Mouse (Mus musculus) erythroblast, adult 5-6 weeks (primary cell): ENCODE measurements around the gene Tut1. TPM values are rescaled to one million over a fixed set of nuclear protein-coding genes. Genes with fewer than 3 reads are reported as not detected.
"Not testable (repeated sequence)": the region's sequence is repeated elsewhere in the genome, so short reads cannot be mapped to it uniquely, and the experiment has no call there.

Experiments used
- ATAC-seq: replicated peaks from 2 replicates; pipeline ENCODE4 v1.8.0; 2016; ENCODE audit warnings: moderate number of reproducible peaks, mild to moderate bottlenecking, moderate TSS enrichment, inconsistent platforms; ENCODE audit not compliant: poor library complexity, low FRiP score, severe bottlenecking
- total RNA-seq, 2 experiments: library from RNA; stranded (forward) in 1 of 2; stranded (reverse) in 1 of 2; fragments of 150-400 nt in 1 of 2; fragments of 200-764, 138-1000 nt in 1 of 2; gene quantifications; 2 replicates each; pipeline versions ENCODE4 v1.2.3 to v1.2.4; 2015 to 2017; ENCODE audit warnings: low replicate concordance in 2 of 2

Tut1 gene
- total RNA-seq, 2 experiments from 2014 or later: 2.3 to 2.7 TPM

DNA sequence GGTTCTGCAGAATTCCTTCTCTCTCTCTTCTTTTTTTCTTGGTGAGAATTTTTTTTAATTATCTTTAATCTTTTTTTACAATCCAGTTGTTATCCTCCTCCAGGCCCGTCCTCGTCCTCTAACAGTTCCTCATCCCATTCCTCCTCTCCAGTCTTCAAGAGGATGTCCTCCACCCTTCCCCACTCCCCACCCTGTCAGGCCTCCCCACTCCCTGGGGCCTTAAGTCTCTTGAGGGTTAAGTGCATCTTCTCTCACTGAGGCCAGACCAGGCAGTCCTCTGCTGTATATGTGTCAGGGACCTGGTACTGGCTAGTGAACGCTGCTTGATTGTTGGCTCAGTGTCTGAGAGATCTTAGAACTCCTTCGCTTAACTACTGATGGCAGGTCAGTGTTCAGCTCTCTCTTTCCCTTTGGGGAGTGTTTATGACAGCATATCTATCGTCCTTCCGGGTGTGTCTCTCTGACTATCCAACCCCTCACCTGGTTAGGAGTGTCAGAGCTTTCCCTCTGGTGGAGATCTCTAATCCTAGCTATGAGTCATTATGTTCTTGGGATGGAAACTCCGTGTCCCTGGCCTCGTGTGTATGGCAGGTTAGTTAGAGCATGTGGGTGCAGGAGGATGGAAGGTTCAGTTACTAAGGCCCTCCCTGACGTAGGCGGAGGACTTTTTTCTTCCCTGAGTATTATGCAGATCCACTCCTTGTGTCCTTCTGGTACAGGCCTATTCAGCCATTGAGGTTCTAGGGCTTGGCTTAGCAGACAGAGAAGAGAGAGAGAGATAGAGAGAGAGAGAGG, 41.4 kb downstream of the Tut1 start:
- ATAC-seq: no peak

- no peak for ATAC-seq
These were observed 43.0 kb downstream of the Tut1 start for GRCm38 (mm10) chr19:8996601-8997000.

GRCm38 (mm10) chr19:8997546-8997945, 43.9 kb downstream of the Tut1 start:
- no peak for ATAC-seq

- ATAC-seq: no peak
These were observed 44.9 kb downstream of the Tut1 start for GRCm38 (mm10) chr19:8998546-8998945.

- no peak for ATAC-seq
These were observed 45.6 kb downstream of the Tut1 start for GRCm38 (mm10) chr19:8999223-8999622.

DNA sequence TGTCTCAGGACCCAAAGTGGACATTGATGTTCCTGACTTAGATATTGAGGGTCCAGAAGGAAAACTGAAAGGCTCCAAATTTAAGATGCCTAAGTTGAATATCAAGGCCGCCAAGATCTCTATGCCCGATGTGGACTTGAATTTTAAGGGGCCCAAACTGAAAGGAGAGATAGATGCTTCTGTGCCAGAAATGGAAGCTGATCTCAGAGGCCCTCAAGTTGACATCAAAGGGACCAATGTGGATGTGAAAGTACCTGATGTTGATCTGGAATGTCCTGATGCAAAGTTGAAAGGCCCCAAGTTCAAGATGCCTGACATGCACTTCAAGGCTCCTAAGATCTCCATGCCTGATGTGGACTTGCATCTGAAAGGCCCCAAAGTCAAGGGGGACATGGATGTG, 53.3 kb downstream of the Tut1 start:
- ATAC-seq: not testable (repeated sequence)

Other genes with a start within 250 kb of the Tut1 start
Only the 30 nearest of the 32 such genes appear.
- not detected in 2 replicates for gene 1700092M07Rik, start 213.1 kb upstream of the Tut1 start, total RNA-seq (2015; ENCODE audit: low replicate concordance)
- gene 1700092M07Rik, start 213.1 kb upstream of the Tut1 start, total RNA-seq (2017; ENCODE audit: low replicate concordance): not detected in 2 replicates
- gene Stx5a, start 212.4 kb upstream of the Tut1 start, total RNA-seq (2015; ENCODE audit: low replicate concordance): 105 and 119 TPM in 2 replicates
- 161 and 226 TPM in 2 replicates for gene Stx5a, start 212.4 kb upstream of the Tut1 start, total RNA-seq (2017; ENCODE audit: low replicate concordance)
- gene Nxf1, start 196.8 kb upstream of the Tut1 start, total RNA-seq (2015; ENCODE audit: low replicate concordance): 135 and 146 TPM in 2 replicates
- 35.0 and 81.7 TPM in 2 replicates for gene Nxf1, start 196.8 kb upstream of the Tut1 start, total RNA-seq (2017; ENCODE audit: low replicate concordance)
- gene Tmem223, start 182.9 kb upstream of the Tut1 start, total RNA-seq (2015; ENCODE audit: low replicate concordance): 9.4 and 11.0 TPM in 2 replicates
- gene Tmem223, start 182.9 kb upstream of the Tut1 start, total RNA-seq (2017; ENCODE audit: low replicate concordance): 3.1 and 6.8 TPM in 2 replicates
- gene Tmem179b, start 179.4 kb upstream of the Tut1 start, total RNA-seq (2015; ENCODE audit: low replicate concordance): 55.1 and 59.6 TPM in 2 replicates
- 24.3 and 37.4 TPM in 2 replicates for gene Tmem179b, start 179.4 kb upstream of the Tut1 start, total RNA-seq (2017; ENCODE audit: low replicate concordance)
- 1.2 and 5.9 TPM in 2 replicates for gene Taf6l, start 167.4 kb upstream of the Tut1 start, total RNA-seq (2015; ENCODE audit: low replicate concordance)
- 1.0 and 9.5 TPM in 2 replicates for gene Taf6l, start 167.4 kb upstream of the Tut1 start, total RNA-seq (2017; ENCODE audit: low replicate concordance)
- gene Polr2g, start 155.3 kb upstream of the Tut1 start, total RNA-seq (2015; ENCODE audit: low replicate concordance): 21.5 and 23.0 TPM in 2 replicates
- 9.9 and 20.1 TPM in 2 replicates for gene Polr2g, start 155.3 kb upstream of the Tut1 start, total RNA-seq (2017; ENCODE audit: low replicate concordance)
- 0.42 TPM in 1 of 2 replicates, not detected in the other for gene Zbtb3, start 151.3 kb upstream of the Tut1 start, total RNA-seq (2015; ENCODE audit: low replicate concordance)
- gene Zbtb3, start 151.3 kb upstream of the Tut1 start, total RNA-seq (2017; ENCODE audit: low replicate concordance): 0.60 TPM in 1 of 2 replicates, not detected in the other
- gene Ttc9c, start 134.5 kb upstream of the Tut1 start, total RNA-seq (2015; ENCODE audit: low replicate concordance): 10.0 and 13.6 TPM in 2 replicates
- gene Ttc9c, start 134.5 kb upstream of the Tut1 start, total RNA-seq (2017; ENCODE audit: low replicate concordance): 13.8 and 20.1 TPM in 2 replicates
- 14.4 and 27.4 TPM in 2 replicates for gene Hnrnpul2, start 133.8 kb upstream of the Tut1 start, total RNA-seq (2015; ENCODE audit: low replicate concordance)
- gene Hnrnpul2, start 133.8 kb upstream of the Tut1 start, total RNA-seq (2017; ENCODE audit: low replicate concordance): 42.6 and 58.0 TPM in 2 replicates
- gene AC129217.1, start 124.1 kb upstream of the Tut1 start, total RNA-seq (2015; ENCODE audit: low replicate concordance): 4.2 TPM in 1 of 2 replicates, not detected in the other
- 14.8 TPM in 1 of 2 replicates, not detected in the other for gene AC129217.1, start 124.1 kb upstream of the Tut1 start, total RNA-seq (2017; ENCODE audit: low replicate concordance)
- gene Bscl2, start 116.4 kb upstream of the Tut1 start, total RNA-seq (2015; ENCODE audit: low replicate concordance): 28.8 and 40.3 TPM in 2 replicates
- gene Bscl2, start 116.4 kb upstream of the Tut1 start, total RNA-seq (2017; ENCODE audit: low replicate concordance): 12.7 and 16.4 TPM in 2 replicates
- not detected in 2 replicates for gene Gng3, start 114.7 kb upstream of the Tut1 start, total RNA-seq (2015; ENCODE audit: low replicate concordance)
- 0.56 TPM in 1 of 2 replicates, not detected in the other for gene Gng3, start 114.7 kb upstream of the Tut1 start, total RNA-seq (2017; ENCODE audit: low replicate concordance)
- gene Lrrn4cl, start 103.1 kb upstream of the Tut1 start, total RNA-seq (2015; ENCODE audit: low replicate concordance): not detected in 2 replicates
- not detected in 2 replicates for gene Lrrn4cl, start 103.1 kb upstream of the Tut1 start, total RNA-seq (2017; ENCODE audit: low replicate concordance)
- 18.6 and 20.6 TPM in 2 replicates for gene Ubxn1, start 82.4 kb upstream of the Tut1 start, total RNA-seq (2015; ENCODE audit: low replicate concordance)
- gene Ubxn1, start 82.4 kb upstream of the Tut1 start, total RNA-seq (2017; ENCODE audit: low replicate concordance): 43.0 and 65.7 TPM in 2 replicates
- 1.5 and 8.4 TPM in 2 replicates for gene Uqcc3, start 72.9 kb upstream of the Tut1 start, total RNA-seq (2015; ENCODE audit: low replicate concordance)
- 11.8 and 12.3 TPM in 2 replicates for gene Uqcc3, start 72.9 kb upstream of the Tut1 start, total RNA-seq (2017; ENCODE audit: low replicate concordance)
- 24.2 and 24.4 TPM in 2 replicates for gene Lbhd1, start 70.1 kb upstream of the Tut1 start, total RNA-seq (2015; ENCODE audit: low replicate concordance)
- 6.0 and 23.1 TPM in 2 replicates for gene Lbhd1, start 70.1 kb upstream of the Tut1 start, total RNA-seq (2017; ENCODE audit: low replicate concordance)
- gene Gm49403, start 69.9 kb upstream of the Tut1 start, total RNA-seq (2015; ENCODE audit: low replicate concordance): not detected in 2 replicates
- not detected in 2 replicates for gene Gm49403, start 69.9 kb upstream of the Tut1 start, total RNA-seq (2017; ENCODE audit: low replicate concordance)
- gene 1810009A15Rik, start 65.0 kb upstream of the Tut1 start, total RNA-seq (2015; ENCODE audit: low replicate concordance): 14.6 and 21.3 TPM in 2 replicates
- 13.5 and 23.3 TPM in 2 replicates for gene 1810009A15Rik, start 65.0 kb upstream of the Tut1 start, total RNA-seq (2017; ENCODE audit: low replicate concordance)
- gene Gm49416, start 64.9 kb upstream of the Tut1 start, total RNA-seq (2015; ENCODE audit: low replicate concordance): not detected in 2 replicates
- not detected in 2 replicates for gene Gm49416, start 64.9 kb upstream of the Tut1 start, total RNA-seq (2017; ENCODE audit: low replicate concordance)
- gene Ints5, start 60.8 kb upstream of the Tut1 start, total RNA-seq (2015; ENCODE audit: low replicate concordance): 2.3 and 7.1 TPM in 2 replicates
- 4.7 and 5.4 TPM in 2 replicates for gene Ints5, start 60.8 kb upstream of the Tut1 start, total RNA-seq (2017; ENCODE audit: low replicate concordance)
- 12.7 and 20.9 TPM in 2 replicates for gene Ganab, start 55.8 kb upstream of the Tut1 start, total RNA-seq (2015; ENCODE audit: low replicate concordance)
- 19.5 and 20.4 TPM in 2 replicates for gene Ganab, start 55.8 kb upstream of the Tut1 start, total RNA-seq (2017; ENCODE audit: low replicate concordance)
- gene B3gat3, start 33.5 kb upstream of the Tut1 start, total RNA-seq (2015; ENCODE audit: low replicate concordance): 12.5 and 14.2 TPM in 2 replicates
- 11.1 and 12.4 TPM in 2 replicates for gene B3gat3, start 33.5 kb upstream of the Tut1 start, total RNA-seq (2017; ENCODE audit: low replicate concordance)
- 1.2 TPM in 1 of 2 replicates, not detected in the other for gene Rom1, start 24.5 kb upstream of the Tut1 start, total RNA-seq (2015; ENCODE audit: low replicate concordance)
- gene Rom1, start 24.5 kb upstream of the Tut1 start, total RNA-seq (2017; ENCODE audit: low replicate concordance): 1.7 and 3.0 TPM in 2 replicates
- gene Eml3, start 24.3 kb upstream of the Tut1 start, total RNA-seq (2015; ENCODE audit: low replicate concordance): 1.7 and 4.8 TPM in 2 replicates
- gene Eml3, start 24.3 kb upstream of the Tut1 start, total RNA-seq (2017; ENCODE audit: low replicate concordance): 6.3 and 8.3 TPM in 2 replicates
- gene Mta2, start 12.0 kb upstream of the Tut1 start, total RNA-seq (2015; ENCODE audit: low replicate concordance): 16.9 and 22.8 TPM in 2 replicates
- gene Mta2, start 12.0 kb upstream of the Tut1 start, total RNA-seq (2017; ENCODE audit: low replicate concordance): 39.5 and 54.4 TPM in 2 replicates
- gene Eef1g, start 13.2 kb downstream of the Tut1 start, total RNA-seq (2015; ENCODE audit: low replicate concordance): 181 and 213 TPM in 2 replicates
- 105 and 149 TPM in 2 replicates for gene Eef1g, start 13.2 kb downstream of the Tut1 start, total RNA-seq (2017; ENCODE audit: low replicate concordance)
- gene Ahnak, start 35.4 kb downstream of the Tut1 start, total RNA-seq (2015; ENCODE audit: low replicate concordance): 19.0 and 20.0 TPM in 2 replicates
- 24.3 and 30.2 TPM in 2 replicates for gene Ahnak, start 35.4 kb downstream of the Tut1 start, total RNA-seq (2017; ENCODE audit: low replicate concordance)
- not detected in 2 replicates for gene Scgb1a1, start 134.1 kb downstream of the Tut1 start, total RNA-seq (2015; ENCODE audit: low replicate concordance)
- gene Scgb1a1, start 134.1 kb downstream of the Tut1 start, total RNA-seq (2017; ENCODE audit: low replicate concordance): not detected in 2 replicates
- 2.1 and 3.1 TPM in 2 replicates for gene Asrgl1, start 181.8 kb downstream of the Tut1 start, total RNA-seq (2015; ENCODE audit: low replicate concordance)
- 3.9 and 5.1 TPM in 2 replicates for gene Asrgl1, start 181.8 kb downstream of the Tut1 start, total RNA-seq (2017; ENCODE audit: low replicate concordance)